Mouse (Mus musculus): ENCODE results near the gene Shisa5.

The Shisa5 gene

GRCm38 (mm10) chr9:109038086-109038895, at the start of gene Shisa5:
Gene Shisa5, plus strand, starts transcription at chr9:109038565.
- DNase-seq (ENCODE audit: low spot score in 2 of 2), result peak; percentile 80

DNA sequence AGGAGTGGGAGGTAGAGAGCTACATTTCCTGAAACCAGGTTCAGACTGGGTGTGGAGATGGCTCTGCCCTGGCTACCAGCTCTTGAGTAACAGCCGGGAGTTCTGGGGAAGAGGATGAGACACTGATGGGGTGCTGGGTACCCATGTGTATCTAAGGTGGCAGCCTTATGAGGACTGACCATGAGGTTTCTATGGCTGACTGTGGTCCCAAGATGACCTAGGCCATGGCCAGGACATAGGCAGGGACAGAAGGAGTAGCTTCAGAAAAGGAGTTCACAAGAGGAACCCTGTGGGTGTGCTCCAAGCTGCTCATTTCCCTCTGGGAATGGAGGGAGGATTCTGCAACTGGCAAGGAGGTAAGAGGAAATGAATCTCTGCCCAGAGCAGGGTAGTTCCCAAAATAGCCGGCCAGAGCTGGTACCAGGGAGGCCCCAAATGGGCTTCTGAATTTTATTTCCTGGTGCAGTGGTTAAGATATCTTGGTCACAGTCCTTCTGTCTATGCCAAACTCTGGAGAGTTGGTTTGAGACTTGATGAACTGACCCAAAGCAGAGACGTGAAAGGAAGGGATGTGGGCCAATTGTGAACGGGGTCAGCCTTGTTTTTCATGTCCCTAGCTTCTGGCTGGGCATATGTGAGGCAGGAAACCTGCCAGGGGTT, 48.4 kb upstream of the Shisa5 start:
- DNase-seq (ENCODE audit: low spot score in 2 of 2), result no peak

GRCm38 (mm10) chr9:108990462-108990820, 47.9 kb upstream of the Shisa5 start:
- no peak for DNase-seq (ENCODE audit: low spot score in 2 of 2)

DNA sequence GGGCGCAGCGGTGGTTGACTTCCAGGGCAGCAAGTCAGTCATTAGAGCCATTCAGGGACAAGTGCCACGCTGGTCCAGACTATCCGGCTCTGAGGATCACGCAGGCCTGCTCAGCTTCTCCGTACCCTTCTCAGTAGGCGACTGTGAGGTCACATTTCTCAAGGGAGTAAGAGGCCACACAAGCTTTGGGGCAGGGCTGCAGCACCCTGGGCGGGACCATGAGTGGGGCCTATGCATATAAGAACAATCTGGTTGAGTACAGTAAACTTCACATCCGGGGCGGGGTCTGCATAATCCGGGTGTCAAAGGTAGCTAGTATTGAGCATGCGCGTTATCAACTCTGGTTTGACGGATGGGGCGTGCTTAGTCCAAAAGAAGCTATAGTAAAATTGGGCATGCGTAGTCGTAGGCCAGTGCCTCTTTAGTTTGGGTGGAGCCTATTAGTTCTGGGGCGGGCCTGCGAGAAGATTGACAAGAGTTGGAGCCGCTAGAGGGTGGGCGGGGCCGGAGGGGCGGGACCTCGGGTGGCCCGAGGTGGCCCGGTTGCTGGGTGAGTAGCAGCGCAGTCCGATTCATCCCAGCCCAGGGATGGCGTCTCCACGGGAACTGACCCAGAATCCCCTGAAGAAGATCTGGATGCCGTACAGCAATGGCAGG, 46.8 kb upstream of the Shisa5 start, which contains the start of gene Pfkfb4:
Gene Pfkfb4 (plus strand): TSS at position 351 of the 657 bp plus-strand sequence.
- DNase-seq (ENCODE audit: low spot score in 2 of 2), result peak; percentile 75 to 95

DNA sequence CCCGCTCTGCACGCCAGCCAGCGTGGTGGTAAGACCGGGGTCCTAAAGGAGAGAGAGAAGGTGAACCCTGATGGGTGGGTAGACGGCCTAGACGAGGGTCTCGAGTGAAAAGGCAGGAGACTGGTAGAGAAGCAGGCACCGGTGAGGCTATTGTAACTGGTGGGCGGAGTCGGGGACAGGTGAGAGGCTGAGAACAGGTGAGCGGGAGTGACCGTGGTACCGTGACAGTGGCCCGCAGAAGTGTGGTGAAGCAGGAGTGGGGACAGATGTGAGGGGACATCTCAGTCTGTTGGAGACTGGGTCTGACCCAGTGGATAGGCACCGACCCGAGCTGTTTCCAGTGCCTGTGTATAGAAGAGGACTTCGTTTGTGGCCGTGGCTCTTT, 46.3 kb upstream of the Shisa5 start:
- no peak for DNase-seq (ENCODE audit: low spot score in 2 of 2)

DNA sequence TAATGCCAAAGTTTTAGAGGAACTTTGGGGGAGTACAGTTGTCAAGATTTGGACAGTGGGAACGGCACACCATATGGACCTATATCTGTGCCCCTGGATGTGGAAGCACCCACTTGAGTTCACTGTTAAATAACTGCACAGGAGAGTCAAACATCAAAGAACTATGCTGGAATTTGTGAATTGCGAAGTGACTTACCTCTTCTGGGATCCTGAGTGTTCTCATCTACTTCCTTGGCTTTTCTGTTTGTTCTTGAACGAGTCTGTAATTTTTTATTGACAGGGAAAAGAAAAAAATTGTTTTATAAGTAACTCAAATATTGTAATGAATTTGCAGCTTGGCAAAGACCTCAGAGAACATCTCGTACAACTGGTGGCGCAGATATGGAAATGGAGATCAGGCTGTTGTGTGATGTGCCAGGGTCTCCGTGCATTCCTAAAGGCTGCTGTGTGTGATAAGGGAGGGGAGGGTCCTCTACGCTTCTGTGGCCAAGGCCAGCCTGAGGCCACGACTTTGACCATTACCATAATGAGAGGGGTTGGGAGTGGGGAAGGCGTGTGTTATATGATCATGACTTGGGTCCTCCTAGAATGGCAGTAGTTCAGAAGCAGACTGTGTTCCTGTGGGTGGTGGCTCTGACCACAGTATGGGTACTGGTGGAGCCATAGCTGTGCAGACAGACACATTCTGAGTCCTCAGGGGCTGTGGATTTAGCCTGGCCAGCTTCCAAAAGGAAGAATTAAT, 45.6 kb upstream of the Shisa5 start:
- no peak for DNase-seq (ENCODE audit: low spot score in 2 of 2)

- DNase-seq (ENCODE audit: low spot score in 2 of 2), result no peak
Measured at GRCm38 (mm10) chr9:108996411-108996810, 42.0 kb upstream of the Shisa5 start.

GRCm38 (mm10) chr9:108998287-108999166, 39.8 kb upstream of the Shisa5 start:
- DNase-seq (ENCODE audit: low spot score in 2 of 2), result no peak

DNA sequence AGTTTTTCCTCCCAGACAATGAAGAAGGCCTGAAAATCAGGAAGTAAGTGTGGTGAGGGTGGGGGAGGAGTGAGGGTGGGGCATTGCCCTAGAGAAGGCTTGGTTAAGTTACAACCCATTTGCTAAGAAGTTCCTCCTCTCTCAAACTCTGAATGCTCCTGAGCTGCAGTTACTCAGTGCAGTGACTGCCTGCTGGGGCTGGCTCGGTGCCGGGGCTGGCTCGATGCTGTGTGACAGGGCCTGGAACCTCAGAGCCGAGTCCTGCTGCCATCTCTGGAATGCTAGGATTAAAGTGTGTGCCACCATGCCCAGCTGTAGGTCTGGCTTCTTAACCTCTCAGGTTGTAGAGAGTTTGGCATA, 39.2 kb upstream of the Shisa5 start:
- no peak for DNase-seq (ENCODE audit: low spot score in 2 of 2)

DNA sequence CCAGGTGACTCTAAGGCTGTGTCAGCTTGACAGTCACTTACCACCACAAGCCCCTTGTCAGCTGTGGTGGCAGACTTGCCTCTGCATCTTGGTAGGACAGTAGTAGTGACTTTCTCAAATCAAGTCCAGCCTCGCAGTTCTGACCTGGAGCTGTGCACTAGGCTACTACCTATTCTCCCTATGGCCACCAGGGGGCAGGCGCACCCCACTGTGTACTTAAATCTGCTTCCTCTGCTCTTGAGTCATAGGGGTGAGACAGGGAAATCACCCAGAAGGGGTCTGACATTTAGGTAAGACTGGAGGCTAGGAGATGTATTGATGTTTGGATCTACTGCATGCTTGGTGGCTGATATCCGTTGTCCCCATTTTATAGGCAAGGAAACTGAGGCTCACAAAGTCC, 37.6 kb upstream of the Shisa5 start:
- peak in 1 of 2 experiments; percentile 46 for DNase-seq (ENCODE audit: low spot score in 2 of 2)

GRCm38 (mm10) chr9:109003201-109003600, 35.2 kb upstream of the Shisa5 start:
- DNase-seq (ENCODE audit: low spot score in 2 of 2), result no peak

DNA sequence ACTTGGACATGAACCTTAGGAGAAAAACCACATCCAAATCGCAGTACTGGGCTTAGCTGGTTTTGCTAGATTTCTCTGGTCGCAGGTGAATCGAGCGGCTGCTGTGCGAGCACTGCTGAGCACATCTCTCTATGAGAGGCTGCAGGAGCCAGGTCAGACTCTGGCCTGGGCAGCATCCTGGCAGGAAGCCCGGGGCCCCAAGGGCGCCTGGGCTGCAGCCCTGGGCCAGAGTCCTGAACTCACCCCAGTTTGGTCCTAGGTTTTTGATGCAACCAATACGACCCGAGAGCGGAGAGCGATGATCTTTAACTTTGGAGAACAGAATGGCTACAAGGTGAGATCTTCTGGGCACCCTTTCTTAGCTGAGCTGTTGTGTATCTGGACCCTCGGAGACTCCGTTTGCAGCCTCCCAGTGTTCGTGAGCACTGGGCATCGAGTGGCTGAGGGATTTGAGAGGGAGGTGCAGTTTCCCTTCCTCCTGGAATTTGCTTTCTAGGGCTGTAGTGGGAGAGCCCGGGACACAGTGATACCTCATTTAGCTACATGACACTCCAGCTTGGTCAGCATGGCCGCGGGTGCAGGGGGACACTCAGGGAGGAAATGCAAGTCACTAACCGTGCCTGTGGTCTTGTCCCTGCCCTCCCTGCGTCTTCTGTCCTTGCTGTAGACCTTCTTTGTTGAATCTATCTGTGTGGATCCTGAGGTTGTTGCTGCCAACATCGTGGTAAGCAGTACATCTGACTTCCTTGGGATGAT, 31.2 kb upstream of the Shisa5 start:
- no peak for DNase-seq (ENCODE audit: low spot score in 2 of 2)

DNA sequence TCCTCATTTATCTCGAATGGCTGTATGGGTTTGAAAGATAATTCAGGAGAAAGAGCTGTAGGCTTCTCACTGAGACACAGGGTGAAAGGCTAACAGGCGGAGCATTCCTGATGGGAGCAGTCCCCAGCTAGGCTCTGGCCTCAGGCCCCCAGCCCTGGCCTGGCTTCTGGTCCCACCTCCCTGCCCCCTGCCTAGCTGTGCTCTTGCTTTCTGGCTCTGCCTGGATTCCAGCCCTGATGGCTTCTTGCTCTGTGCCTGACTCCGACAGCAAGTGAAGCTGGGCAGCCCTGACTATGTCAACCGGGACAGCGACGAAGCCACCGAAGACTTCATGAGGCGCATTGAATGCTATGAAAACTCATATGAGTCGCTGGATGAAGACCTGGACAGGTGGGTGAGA, 30.3 kb upstream of the Shisa5 start:
- no peak for DNase-seq (ENCODE audit: low spot score in 2 of 2)

- DNase-seq (ENCODE audit: low spot score in 2 of 2), result no peak
Measured at GRCm38 (mm10) chr9:109008994-109009635, 29.2 kb upstream of the Shisa5 start.

DNA sequence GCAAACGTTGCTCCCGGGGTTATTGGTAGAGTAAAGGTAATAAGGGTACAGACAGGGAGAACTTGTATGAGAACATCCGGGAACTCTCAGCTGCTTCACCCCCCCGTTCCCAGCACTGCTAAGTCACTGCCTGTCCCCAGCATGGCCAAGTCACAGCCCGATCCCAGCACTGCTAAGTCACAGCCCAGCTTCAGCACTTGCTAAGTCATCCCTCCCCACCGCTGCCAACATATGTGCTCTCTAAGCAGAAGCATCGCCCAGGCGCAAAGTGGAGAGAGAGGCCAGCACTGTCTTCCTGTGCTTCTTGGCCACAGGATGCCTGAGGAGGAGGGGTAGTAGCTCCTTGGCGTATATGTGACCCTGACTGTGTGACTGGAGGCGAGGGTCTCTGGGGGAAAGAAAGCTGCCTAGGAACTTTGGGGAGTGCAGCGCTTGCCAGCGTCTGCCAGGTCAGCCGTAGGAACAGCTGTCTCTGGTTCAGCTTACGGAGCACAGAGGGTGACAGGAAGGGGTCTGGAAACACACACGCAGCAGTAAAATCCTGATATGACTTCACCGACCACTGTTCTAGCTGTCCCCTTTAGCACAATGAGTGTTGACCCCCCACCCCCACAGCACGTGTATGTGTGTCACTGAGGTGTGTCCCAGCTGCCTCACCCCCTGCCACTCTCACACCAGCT, 28.6 kb upstream of the Shisa5 start:
- peak in 1 of 2 experiments; percentile 54 for DNase-seq (ENCODE audit: low spot score in 2 of 2)

- no peak for DNase-seq (ENCODE audit: low spot score in 2 of 2)
Measured at GRCm38 (mm10) chr9:109010316-109010690, 28.1 kb upstream of the Shisa5 start.

GRCm38 (mm10) chr9:109015397-109015796, 23.0 kb upstream of the Shisa5 start:
- no peak for DNase-seq (ENCODE audit: low spot score in 2 of 2)

- no peak for DNase-seq (ENCODE audit: low spot score in 2 of 2)
Measured at GRCm38 (mm10) chr9:109016973-109017604, 21.3 kb upstream of the Shisa5 start.

DNA sequence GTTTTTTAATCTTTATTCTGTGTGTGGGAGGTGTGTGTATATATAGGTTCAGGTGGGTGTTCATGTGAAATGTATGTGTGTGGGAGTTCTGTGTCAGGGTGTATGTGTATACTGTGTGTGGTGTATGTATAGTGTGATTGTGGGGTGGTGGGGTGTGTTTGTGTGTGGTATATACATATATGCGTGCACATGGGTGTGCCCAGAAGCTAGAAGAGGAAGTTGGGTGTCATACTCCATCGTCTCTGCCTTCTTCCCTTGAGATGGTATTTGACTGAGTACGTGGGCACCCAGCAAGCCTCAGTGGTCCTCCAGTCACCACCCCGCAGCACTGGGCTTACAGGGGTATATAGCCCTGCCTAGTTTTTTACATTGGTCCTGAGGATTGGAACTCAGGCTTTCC, 16.9 kb upstream of the Shisa5 start:
- DNase-seq (ENCODE audit: low spot score in 2 of 2), result no peak

All from urinary bladder, adult 18-20 months (tissue).